Mouse (Mus musculus) 416B (cell line): ENCODE measurements around the gene Tsc22d1.

ENCODE experiments used
- DNase-seq: peaks from one replicate; pipeline ENCODE4 v3.0.0; 2011; ENCODE audit warnings: low read depth

The Tsc22d1 gene

GRCm38 (mm10) chr14:76518217-76518616, 103.5 kb downstream of the Tsc22d1 start:
- DNase-seq, result no peak

DNA sequence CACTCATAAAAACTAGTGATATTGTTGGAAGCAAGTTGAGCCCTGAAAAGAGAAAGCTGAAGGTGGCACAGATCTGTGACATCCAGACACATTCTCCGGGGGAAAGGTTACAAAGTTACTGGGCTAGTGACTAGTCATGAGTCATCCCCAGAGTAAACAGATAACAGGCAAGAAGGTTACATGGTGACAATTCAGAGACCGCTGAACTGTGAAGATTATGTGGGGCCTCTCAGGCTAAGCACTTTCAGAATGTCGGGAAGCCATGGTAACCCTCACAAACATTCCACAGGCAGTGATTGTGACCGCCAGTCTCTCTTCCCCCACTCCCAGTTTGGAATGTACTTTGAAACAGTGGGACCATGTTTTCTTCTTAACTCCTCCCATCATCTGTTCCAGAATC, 105.8 kb downstream of the Tsc22d1 start:
- DNase-seq, result peak; percentile 85

- no peak for DNase-seq
Measured at GRCm38 (mm10) chr14:76521308-76521707, 106.5 kb downstream of the Tsc22d1 start.

DNA sequence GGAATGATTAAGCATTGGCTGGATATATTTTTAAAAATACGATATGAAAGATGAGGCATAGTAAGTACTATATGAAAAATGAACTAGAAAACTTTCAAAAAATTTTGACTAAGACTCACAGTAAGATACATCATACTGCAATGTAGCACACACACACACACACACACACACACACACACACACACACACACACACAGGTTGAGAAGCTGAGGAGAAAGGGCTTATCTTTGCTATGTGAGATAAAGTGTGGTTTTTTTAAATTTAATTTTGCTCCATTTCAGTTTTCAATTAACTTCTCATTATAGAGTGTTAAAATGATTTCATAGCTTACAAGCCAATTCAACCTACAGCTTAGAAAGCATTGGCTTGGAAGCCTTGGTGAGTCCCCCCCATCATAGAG, 108.6 kb downstream of the Tsc22d1 start:
- DNase-seq, result no peak

- DNase-seq, result peak; percentile 39
Measured at GRCm38 (mm10) chr14:76526467-76526866, 111.7 kb downstream of the Tsc22d1 start.

- DNase-seq, result no peak
Measured at GRCm38 (mm10) chr14:76527030-76527719, 112.4 kb downstream of the Tsc22d1 start.

DNA sequence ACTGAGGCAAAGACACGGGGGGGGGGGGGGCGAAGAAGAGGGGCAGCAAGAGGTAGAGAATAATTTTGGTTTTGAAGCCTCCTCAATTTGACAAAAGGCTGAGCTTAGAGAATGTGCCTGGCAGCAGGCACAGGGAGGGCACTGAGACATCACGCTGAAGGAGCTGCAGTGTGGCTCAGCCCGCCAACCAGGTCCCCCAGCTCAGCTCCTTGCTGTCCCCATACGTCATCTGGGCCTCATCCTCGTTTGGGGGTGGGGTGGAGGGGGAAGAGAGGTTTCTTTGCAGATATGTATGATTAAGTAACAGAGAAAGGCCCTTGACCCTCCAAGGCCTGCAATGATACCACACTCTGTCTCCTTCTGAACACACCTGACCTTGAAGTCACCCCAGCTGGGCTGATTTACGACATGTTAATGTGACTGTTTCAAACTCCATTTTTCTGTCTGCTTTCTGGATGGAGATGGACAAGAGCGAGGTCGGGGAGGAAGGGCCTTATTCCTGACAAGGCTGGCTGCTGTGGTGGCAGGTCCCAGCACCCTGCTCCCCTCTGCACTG, 113.1 kb downstream of the Tsc22d1 start:
- DNase-seq, result no peak

GRCm38 (mm10) chr14:76528641-76529040, 113.9 kb downstream of the Tsc22d1 start:
- DNase-seq, result no peak

- DNase-seq, result no peak
Measured at GRCm38 (mm10) chr14:76531027-76531660, 116.4 kb downstream of the Tsc22d1 start.

- DNase-seq, result no peak
Measured at GRCm38 (mm10) chr14:76532257-76533169, 117.8 kb downstream of the Tsc22d1 start.

DNA sequence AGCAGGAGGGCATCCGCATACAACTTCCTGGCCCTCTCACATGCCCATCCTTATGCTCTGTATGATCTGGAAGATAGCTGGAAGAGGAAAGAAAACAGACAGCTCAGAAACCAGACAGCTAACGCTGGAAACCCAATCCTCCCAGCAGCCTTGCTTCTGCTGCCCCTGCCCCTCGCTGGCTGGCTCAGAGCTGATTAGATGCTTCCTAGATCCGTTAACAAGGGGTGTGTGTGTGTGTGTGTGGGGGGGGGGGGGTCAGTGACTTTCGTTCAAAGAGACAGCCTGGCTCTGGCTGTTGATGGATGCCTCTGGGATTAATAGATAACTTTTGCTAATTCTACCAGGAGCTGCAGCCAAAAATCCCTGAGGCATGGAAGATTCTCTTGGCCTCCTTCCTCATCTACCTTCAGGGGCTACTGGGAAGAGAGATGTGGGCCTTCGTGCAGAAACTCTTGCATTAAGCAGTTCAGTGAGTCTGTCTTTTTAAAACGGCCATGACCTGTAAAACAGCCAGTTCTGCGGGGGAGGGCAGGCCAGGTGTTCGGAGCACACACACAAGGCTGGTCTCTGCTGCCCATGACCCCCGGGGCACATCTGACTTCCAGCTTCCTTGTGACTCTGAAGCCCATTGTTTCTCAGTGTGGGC, 118.5 kb downstream of the Tsc22d1 start:
- DNase-seq, result no peak

GRCm38 (mm10) chr14:76535096-76535495, 120.3 kb downstream of the Tsc22d1 start:
- DNase-seq, result no peak

- no peak for DNase-seq
Measured at GRCm38 (mm10) chr14:76536921-76537320, 122.2 kb downstream of the Tsc22d1 start.

- no peak for DNase-seq
Measured at GRCm38 (mm10) chr14:76540005-76540670, 125.4 kb downstream of the Tsc22d1 start.

DNA sequence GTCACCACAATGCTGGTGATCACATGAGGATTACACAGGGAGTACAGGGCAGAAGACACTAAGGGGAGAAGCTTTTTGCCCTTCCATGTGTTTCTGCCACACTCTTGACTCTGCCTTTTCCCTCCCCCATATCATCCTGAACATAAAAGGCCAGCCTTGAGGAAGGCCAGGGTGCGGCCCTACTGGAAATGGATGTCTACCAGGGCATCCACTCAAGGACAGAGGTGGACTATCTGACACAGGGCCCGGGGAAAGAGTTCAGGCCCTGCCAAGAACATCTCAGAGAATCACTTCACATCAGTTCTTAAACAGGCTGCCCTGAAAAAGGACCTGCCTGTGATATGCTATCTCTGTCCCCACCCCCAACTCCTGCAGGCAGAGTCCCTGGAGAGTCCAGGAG, 126.6 kb downstream of the Tsc22d1 start:
- DNase-seq, result no peak

DNA sequence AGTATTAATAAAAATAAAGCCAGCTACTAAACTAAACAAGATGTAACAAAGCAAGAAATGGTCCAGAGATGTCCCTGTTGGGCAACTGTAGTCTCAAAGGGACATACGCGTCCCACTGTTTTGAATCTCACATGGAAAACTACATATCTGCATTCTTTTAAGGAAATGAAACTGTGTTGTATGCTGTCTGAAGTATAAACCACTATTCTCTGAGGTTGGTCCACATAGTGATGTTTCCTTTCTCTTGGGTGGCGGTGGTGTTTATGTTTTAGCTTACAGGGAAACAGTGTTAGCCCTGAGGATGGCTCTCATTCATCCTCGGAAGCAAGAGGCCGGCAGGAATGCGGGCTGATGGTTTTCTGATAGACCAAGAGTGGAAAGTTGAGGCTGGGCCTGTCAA, 129.4 kb downstream of the Tsc22d1 start:
- DNase-seq, result no peak

DNA sequence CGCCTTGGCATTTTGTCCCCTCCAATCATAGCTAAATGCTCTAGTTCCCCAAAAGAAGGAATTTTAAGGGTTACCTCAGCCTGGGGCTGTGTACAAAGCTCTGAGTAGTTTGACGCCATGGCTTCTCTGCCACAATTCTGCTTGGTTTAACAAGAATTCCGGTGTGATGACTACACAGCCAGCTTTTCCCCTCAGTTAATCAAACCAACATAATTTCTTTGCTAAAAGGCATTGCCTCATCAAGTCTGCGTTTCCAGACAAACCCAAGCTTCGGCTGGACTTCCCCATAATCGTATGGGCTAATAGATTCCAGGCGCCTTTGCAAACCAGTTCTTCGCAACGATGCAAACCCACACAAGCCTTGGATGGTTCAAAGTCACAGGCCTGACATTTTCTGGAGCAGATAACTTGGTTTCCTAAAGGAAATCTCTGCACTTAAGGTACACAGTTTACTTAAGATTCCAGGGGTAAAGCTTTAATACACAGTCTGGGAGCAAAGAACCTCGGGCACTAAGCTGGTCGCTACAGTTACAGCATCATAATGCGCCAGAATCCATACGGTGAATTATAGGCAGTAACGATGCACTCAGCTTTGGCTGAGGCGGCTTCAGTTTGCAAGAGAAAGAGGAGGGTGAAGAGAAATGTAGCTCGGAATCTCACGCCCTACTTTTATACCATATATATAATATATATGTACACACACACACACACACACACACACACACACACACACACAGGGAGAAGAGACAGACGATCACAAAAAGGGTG, 140.7 kb downstream of the Tsc22d1 start:
- no peak for DNase-seq

GRCm38 (mm10) chr14:76556031-76556851, 141.5 kb downstream of the Tsc22d1 start:
- DNase-seq, result no peak

DNA sequence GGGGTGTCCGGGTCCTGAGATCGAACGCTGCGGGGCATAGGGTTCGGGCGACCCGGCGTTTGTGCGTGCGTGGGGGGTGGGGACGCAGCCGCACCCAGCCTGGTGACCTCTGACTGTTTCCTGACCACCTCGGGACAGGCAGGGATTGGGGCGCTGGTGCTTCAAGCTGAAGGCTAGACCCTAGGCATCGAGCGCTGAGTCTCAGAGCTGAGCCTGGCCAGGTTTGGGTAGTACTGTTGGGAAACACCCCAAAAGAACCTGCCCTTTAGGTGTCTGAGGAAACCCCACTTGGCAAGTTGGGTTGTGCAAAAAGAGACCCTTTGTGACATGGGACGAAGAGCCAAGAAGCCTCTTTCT, 142.1 kb downstream of the Tsc22d1 start, which contains the start of gene Serp2:
Gene Serp2 (minus strand): TSS at position 38 of the 357 bp plus-strand sequence.
- DNase-seq, result no peak
